Mouse (Mus musculus): ENCODE results near the gene Dmac1. TPM values are rescaled to one million over a fixed set of nuclear protein-coding genes. Genes with fewer than 3 reads are reported as not detected.
"Not testable (repeated sequence)": the region's sequence is repeated elsewhere in the genome, so short reads cannot be mapped to it uniquely, and the experiment has no call there.

Dmac1 gene
- polyA plus RNA-seq, 1 experiment from 2014 or later = 108 TPM

DNA sequence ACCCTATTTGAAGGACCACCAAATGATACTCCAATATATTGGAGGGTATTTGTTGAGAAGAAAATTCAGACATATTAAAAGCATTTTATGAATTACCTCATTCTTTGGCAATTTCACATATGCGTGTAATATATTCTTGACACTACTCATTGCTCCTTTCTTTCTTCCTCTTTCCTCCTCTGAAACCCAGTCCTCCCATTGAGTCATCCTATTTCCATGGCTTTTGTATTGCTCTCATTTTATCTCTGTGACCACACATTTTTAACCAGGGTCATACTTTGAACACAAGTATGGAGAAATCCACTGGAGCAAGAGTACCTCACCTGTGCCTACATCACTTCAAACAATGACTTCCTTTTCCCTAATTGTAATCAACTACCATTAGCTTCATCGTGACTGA is 13.9 kb downstream of the Dmac1 start:
- 90% methylated on average over 2 of the region's 2 CpGs for WGBS
- no peaks in the 10 kb centered on the region for H3K36me3 ChIP-seq (replicated peaks)
- no peaks in the 10 kb centered on the region for H3K9me3 ChIP-seq
- H3K4me3 ChIP-seq = no peak overlapping the region
- DNase-seq (ENCODE audit: low spot score) = no peak
- H3K27ac ChIP-seq (replicated peaks) = no peak overlapping the region
- no peaks in the 10 kb centered on the region for H3K27me3 ChIP-seq (replicated peaks; ENCODE audit: low read depth, poor library complexity, severe bottlenecking)
- no peaks in the 10 kb centered on the region for H3K4me1 ChIP-seq

DNA sequence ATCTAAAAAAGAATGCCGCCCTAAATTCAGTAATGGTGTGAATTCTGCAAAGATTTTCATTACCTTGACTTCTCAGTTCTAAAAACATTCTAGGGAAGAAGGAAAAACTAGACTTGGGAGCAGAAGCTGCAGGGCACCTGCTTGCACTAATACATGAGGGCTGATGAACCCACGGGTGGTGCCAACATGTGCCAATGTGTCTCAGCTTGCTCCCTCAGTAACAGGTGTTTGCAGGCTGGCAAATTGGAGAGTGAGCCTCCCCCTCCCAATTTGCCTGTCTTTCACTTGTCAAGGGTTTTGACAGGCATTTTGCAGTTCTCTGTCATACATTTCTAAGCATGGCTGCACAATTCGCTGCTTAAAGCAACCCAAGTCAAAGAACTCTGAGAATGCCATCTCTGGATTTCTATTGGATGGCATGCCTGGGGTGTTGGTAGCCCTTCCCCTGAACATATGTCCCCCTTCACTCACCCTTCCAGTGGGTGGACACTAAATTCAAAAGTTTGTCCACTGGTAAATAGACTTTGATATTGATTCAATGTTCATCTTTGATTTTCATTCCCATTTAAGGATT is 14.5 kb downstream of the Dmac1 start:
- Histone ChIP-seq H3K4me3 (no peak overlapping the region), H3K9me3 (no peaks in the 10 kb centered on the region), H3K36me3 (replicated peaks) (no peaks in the 10 kb centered on the region), H3K4me1 (no peaks in the 10 kb centered on the region), H3K27ac (replicated peaks) (no peak overlapping the region), H3K27me3 (replicated peaks; ENCODE audit: low read depth, poor library complexity, severe bottlenecking) (no peaks in the 10 kb centered on the region)
- WGBS = 86% methylated on average over 3 of the region's 3 CpGs
- no peak for DNase-seq (ENCODE audit: low spot score)

DNA sequence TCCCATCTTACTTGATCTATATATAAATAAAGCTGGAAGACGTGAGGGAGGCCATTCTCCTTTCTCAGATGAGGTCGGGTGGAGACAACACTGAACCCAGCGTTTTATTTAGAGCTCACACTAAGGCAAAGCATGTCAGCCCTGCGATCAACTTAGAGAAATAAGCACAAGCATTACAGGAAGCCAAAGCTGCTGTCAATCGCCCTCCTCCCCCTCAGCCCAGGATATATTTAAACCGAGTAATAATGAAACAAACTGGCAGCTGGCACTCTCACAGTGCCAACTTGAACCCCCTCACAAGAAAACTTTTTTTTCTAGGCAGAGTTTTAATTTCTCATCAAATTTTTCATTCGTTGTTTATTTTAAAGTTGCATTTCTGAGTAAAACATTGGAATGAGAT is 15.7 kb downstream of the Dmac1 start:
- Histone ChIP-seq H3K4me1 (no peaks in the 10 kb centered on the region), H3K4me3 (no peak overlapping the region), H3K9me3 (no peaks in the 10 kb centered on the region), H3K36me3 (replicated peaks) (no peaks in the 10 kb centered on the region), H3K27me3 (replicated peaks; ENCODE audit: low read depth, poor library complexity, severe bottlenecking) (no peaks in the 10 kb centered on the region), H3K27ac (replicated peaks) (no peak overlapping the region)
- no peak for DNase-seq (ENCODE audit: low spot score)
- 74% methylated on average over 7 of the region's 7 CpGs for WGBS

DNA sequence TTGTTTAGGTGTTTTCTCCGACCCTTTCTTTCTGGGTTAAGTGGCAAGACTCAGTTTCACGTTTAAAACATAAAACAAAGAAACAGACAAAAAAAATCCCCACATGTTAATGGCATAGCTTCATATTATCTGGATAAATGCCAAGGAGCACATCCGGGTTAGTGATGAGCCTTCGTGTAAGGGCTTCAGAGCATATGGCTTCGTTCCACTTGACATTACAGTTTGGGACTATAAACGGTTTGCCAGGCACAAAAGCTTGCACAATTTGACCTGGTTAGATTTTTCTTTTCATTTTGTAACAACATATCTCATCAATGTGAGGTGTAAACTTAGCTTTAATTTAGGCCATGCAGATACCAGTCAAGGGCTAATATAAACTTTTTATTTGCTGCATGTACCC is 17.9 kb downstream of the Dmac1 start:
- no peaks in the 10 kb centered on the region for H3K36me3 ChIP-seq (replicated peaks)
- no peaks in the 10 kb centered on the region for H3K4me1 ChIP-seq
- no peak for DNase-seq (ENCODE audit: low spot score)
- WGBS = 85% methylated on average over 6 of the region's 6 CpGs
- no peak overlapping the region for H3K27ac ChIP-seq (replicated peaks)
- no peak overlapping the region for H3K4me3 ChIP-seq
- no peaks in the 10 kb centered on the region for H3K27me3 ChIP-seq (replicated peaks; ENCODE audit: low read depth, poor library complexity, severe bottlenecking)
- no peaks in the 10 kb centered on the region for H3K9me3 ChIP-seq

DNA sequence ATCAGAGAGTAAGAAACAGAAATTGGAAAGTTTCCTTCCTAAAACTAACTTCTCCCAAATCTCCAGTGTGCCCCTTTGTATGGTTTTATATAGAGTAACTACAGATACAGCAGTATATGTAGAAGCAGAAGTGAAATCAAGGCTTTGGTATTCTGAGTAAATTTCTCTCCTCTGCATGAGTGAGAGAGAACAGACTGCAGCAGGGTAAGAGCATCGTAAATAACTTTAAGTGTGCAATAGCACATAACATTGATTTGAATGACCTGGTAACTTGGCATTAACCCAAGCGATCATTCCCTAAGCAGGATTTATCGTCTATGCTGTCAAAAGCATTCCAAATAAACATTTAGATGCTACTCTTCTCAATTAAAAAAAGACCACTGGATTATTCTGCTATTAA is 18.7 kb downstream of the Dmac1 start:
- Histone ChIP-seq H3K9me3 (no peaks in the 10 kb centered on the region), H3K36me3 (replicated peaks) (no peaks in the 10 kb centered on the region), H3K4me3 (no peak overlapping the region), H3K27ac (replicated peaks) (no peak overlapping the region), H3K27me3 (replicated peaks; ENCODE audit: low read depth, poor library complexity, severe bottlenecking) (no peaks in the 10 kb centered on the region), H3K4me1 (no peaks in the 10 kb centered on the region)
- WGBS = 94% methylated on average over 3 of the region's 3 CpGs
- no peak for DNase-seq (ENCODE audit: low spot score)

DNA sequence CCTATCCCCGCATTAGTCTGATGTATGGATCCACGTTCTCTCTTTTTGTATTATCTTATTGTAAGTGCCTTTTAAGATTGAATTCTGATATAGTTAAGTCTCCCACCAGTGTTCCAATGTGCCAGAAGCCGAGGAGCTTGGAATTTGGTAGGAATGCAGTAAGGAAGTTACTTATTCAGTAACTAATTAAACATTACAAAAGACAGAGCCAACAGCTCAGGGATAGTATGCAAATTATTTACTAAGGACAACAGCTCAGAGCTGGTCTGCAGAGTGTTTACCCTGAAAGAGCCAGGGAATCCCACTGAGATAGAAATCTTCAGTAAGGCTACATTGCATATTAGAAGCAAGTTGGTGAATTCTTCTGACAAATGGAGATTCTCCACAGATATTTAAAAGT is 43.5 kb downstream of the Dmac1 start:
- H3K36me3 ChIP-seq (replicated peaks); H3K4me3 ChIP-seq; H3K4me1 ChIP-seq; H3K27me3 ChIP-seq (replicated peaks; ENCODE audit: low read depth, poor library complexity, severe bottlenecking); DNase-seq (ENCODE audit: low spot score); H3K9me3 ChIP-seq; H3K27ac ChIP-seq (replicated peaks): not testable (repeated sequence)
- 30% methylated on average over 3 of the region's 3 CpGs for WGBS
